19 mouse cellular contexts compared by ENCODE assay signal in the genomic region with DNA sequence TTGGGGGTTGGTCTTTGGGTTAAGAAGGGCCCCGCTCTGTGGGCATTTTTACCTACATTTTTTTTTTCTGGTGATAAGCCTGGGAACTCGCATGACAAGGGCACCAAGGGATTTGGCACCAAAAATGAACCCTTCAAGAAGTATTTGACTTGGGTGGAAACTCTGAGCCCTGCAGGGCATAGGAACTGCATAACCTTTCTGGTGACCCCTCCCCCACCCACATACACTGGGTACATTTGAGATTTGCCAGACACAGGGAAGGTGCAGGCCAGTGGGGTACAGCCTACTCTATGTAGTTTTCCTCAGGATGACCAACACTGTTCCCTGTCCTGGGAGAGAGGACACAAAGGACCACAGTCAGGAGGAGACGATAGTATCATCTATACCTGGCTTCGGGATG. TPM values are rescaled to one million over a fixed set of nuclear protein-coding genes. Genes with fewer than 3 reads are reported as not detected.
DNase-seq lines count a peak whose midpoint lies in the region; ATAC-seq and TF ChIP-seq lines count a peak whose summit lies in the region.
"Had no signal": no experiment of that assay in that cellular context is flagged by ENCODE, and none has a peak within 500 bp of the region (broad histone marks: within the 10 kb centered on the region; RNA-seq: fewer than 3 reads in every experiment).

No protein-coding gene starts in this region.

- peak overlapping the region; percentile 41; the same call in 1 of the 2 replicates for H3K9ac ChIP-seq in heart, embryonic 13.5 days
- no peak overlapping the region; the same call in 1 of the 2 replicates for H3K9ac ChIP-seq in midbrain, embryonic 14.5 days (replicated peaks; ENCODE audit: low read length)
- H3K9ac ChIP-seq in midbrain, embryonic 11.5 days (ENCODE audit: low read length): no peak overlapping the region

- intact Hi-C loops in heart, postnatal 10 days (cut with DNase I): no loop called here

- no peak for TF ChIP-seq CTCF in kidney, adult 2 months (conservative IDR thresholded peaks at IDR 0.05; ENCODE audit: insufficient read depth, insufficient read length, low read depth, low read length)

- peaks cover 76% of the 10 kb centered on the region for H3K4me1 ChIP-seq in heart, embryonic 13.5 days
- H3K4me1 ChIP-seq in kidney, adult 2 months (ENCODE audit: control insufficient read depth, insufficient read depth, low read length): peaks cover 17% of the 10 kb centered on the region
- H3K4me1 ChIP-seq in midbrain, embryonic 14.5 days (ENCODE audit: control insufficient read depth, insufficient read depth, low read length): peaks cover 27% of the 10 kb centered on the region
- peaks cover 12% of the 10 kb centered on the region for H3K4me1 ChIP-seq in midbrain, embryonic 11.5 days (ENCODE audit: control insufficient read depth, insufficient read depth, low read length)

- no peak for TF ChIP-seq POLR2A in kidney, adult 2 months (IDR thresholded peaks at IDR 0.05; ENCODE audit: low read depth, low read length)

- H3K27me3 ChIP-seq in heart, embryonic 13.5 days (replicated peaks): peaks cover 28% of the 10 kb centered on the region
- H3K27me3 ChIP-seq in kidney, adult 2 months (replicated peaks; ENCODE audit: control insufficient read depth, insufficient read depth, low read length): no peaks in the 10 kb centered on the region
- H3K27me3 ChIP-seq in midbrain, embryonic 14.5 days (ENCODE audit: control insufficient read depth, insufficient read depth, low read length): no peaks in the 10 kb centered on the region
- H3K27me3 ChIP-seq in midbrain, embryonic 11.5 days (ENCODE audit: control insufficient read depth, insufficient read depth, low read length): peaks cover 18% of the 10 kb centered on the region

- H3K36me3 ChIP-seq in heart, embryonic 13.5 days: no peaks in the 10 kb centered on the region
- no peaks in the 10 kb centered on the region for H3K36me3 ChIP-seq in kidney, adult 2 months (ENCODE audit: control insufficient read depth, insufficient read depth, low read length)
- H3K36me3 ChIP-seq in midbrain, embryonic 14.5 days (ENCODE audit: control insufficient read depth, insufficient read depth, low read length): no peaks in the 10 kb centered on the region
- H3K36me3 ChIP-seq in midbrain, embryonic 11.5 days (ENCODE audit: control insufficient read depth, insufficient read depth, low read length): no peaks in the 10 kb centered on the region
- H3K36me3 ChIP-seq: embryonic facial prominence, embryonic 10.5 days had no signal

- DNase-seq in heart, postnatal 10 days: no peak
- peak; percentile 60 for DNase-seq in kidney, adult 2 months
- no peak for DNase-seq in kidney, adult 18-20 months
- no peak for DNase-seq in midbrain, embryonic 14.5 days
- DNase-seq in midbrain, embryonic 11.5 days (ENCODE audit: low spot score, missing footprints): no peak
- DNase-seq in adrenal gland, postnatal 10 days: no peak
- DNase-seq: adrenal gland, postnatal 25 days; B cell, adult 2 months; cerebellum, adult 18-20 months; cerebellum, postnatal 36 days; gastrocnemius, postnatal 14 days; lung, postnatal 14 days; right cerebral cortex, adult 18-20 months; thymus, postnatal 4 days had no signal

- 78% methylated on average over 4 of the region's 4 CpGs for WGBS in heart, embryonic 13.5 days
- WGBS in kidney, adult 2 months: 76% methylated on average over 4 of the region's 4 CpGs
- 88% methylated on average over 4 of the region's 4 CpGs for WGBS in midbrain, embryonic 14.5 days
- WGBS in midbrain, embryonic 11.5 days: 92% methylated on average over 4 of the region's 4 CpGs

- no peaks in the 10 kb centered on the region for H3K9me3 ChIP-seq in heart, embryonic 13.5 days
- no peaks in the 10 kb centered on the region for H3K9me3 ChIP-seq in midbrain, embryonic 14.5 days (ENCODE audit: control insufficient read depth, low read length)
- no peaks in the 10 kb centered on the region for H3K9me3 ChIP-seq in midbrain, embryonic 11.5 days (ENCODE audit: control insufficient read depth, low read length)
- H3K9me3 ChIP-seq: embryonic facial prominence, embryonic 10.5 days; megakaryocyte, embryonic 14.5 days had no signal

- peak overlapping the region; percentile 75 for H3K27ac ChIP-seq in heart, embryonic 13.5 days (replicated peaks)
- H3K27ac ChIP-seq in kidney, adult 2 months (ENCODE audit: insufficient read depth, low read depth, low read length): peak overlapping the region; percentile 95
- no peak overlapping the region for H3K27ac ChIP-seq in midbrain, embryonic 14.5 days (replicated peaks; ENCODE audit: low read depth, low read length)
- H3K27ac ChIP-seq in midbrain, embryonic 11.5 days (ENCODE audit: low read depth, low read length): no peak overlapping the region
- H3K27ac ChIP-seq: embryonic facial prominence, embryonic 10.5 days; kidney, postnatal 0 days had no signal

- peak overlapping the region; percentile 32 for H3K4me2 ChIP-seq in heart, embryonic 13.5 days
- peak overlapping the region; percentile 88 for H3K4me2 ChIP-seq in midbrain, embryonic 14.5 days (ENCODE audit: low read length)
- H3K4me2 ChIP-seq in midbrain, embryonic 11.5 days: no peak overlapping the region

- no peak for ATAC-seq in heart, embryonic 13.5 days (ENCODE audit: extremely low read depth, insufficient number of reproducible peaks, low FRiP score, low TSS enrichment)
- ATAC-seq in midbrain, embryonic 14.5 days (ENCODE audit: low FRiP score, low TSS enrichment): no peak
- ATAC-seq in midbrain, embryonic 11.5 days (ENCODE audit: low FRiP score): no peak

- no peak overlapping the region for H3K4me3 ChIP-seq in heart, embryonic 13.5 days
- no peak overlapping the region for H3K4me3 ChIP-seq in kidney, adult 2 months (ENCODE audit: insufficient read depth, low read depth, low read length)
- no peak overlapping the region for H3K4me3 ChIP-seq in midbrain, embryonic 14.5 days (replicated peaks; ENCODE audit: low read depth, low read length)
- H3K4me3 ChIP-seq in midbrain, embryonic 11.5 days (ENCODE audit: low read depth, low read length): no peak overlapping the region
- H3K4me3 ChIP-seq: embryonic facial prominence, embryonic 10.5 days; megakaryocyte, embryonic 14.5 days; myocyte had no signal

RNA-seq across cellular contexts. Expression of gene Pak6, which starts 2.5 kb away (rescaled TPM):
- 7.4 and 7.5 TPM in 2 replicates for polyA plus RNA-seq in heart, embryonic 13.5 days (2015; fragmentation: Nextera tagmentation; extraction: Ambion mirVana)
- 10 to 100 TPM; 13.5 to 15.3 TPM for total RNA-seq in heart, postnatal 10 days (2021)
- polyA plus RNA-seq in kidney, adult 2 months (2012; rRNA removed): 10.9 and 13.7 TPM in 2 replicates
- polyA plus RNA-seq in midbrain, embryonic 14.5 days (2014; fragmentation: Nextera tagmentation; extraction: Ambion mirVana): 32.4 and 38.4 TPM in 2 replicates
- 1.2 and 1.4 TPM in 2 replicates for polyA plus RNA-seq in midbrain, embryonic 11.5 days (2014; fragmentation: Nextera tagmentation; extraction: Ambion mirVana)
- 10 to 100 TPM in 1 of 2 experiments, 1 to 10 TPM in 1; 8.0 to 13.6 TPM for total RNA-seq in adrenal gland, postnatal 10 days (2021)

RNA-seq across cellular contexts. Expression of gene Ankrd63, which starts 38.1 kb away (rescaled TPM):
- polyA plus RNA-seq in heart, embryonic 13.5 days (2015; fragmentation: Nextera tagmentation; extraction: Ambion mirVana): 0.67 and 0.73 TPM in 2 replicates
- 1 to 10 TPM in 1 of 2 experiments, under 1 TPM in 1; 0.64 to 1.7 TPM for total RNA-seq in heart, postnatal 10 days (2021)
- 0.03 and 0.05 TPM in 2 replicates for polyA plus RNA-seq in kidney, adult 2 months (2012; rRNA removed)
- polyA plus RNA-seq in midbrain, embryonic 14.5 days (2014; fragmentation: Nextera tagmentation; extraction: Ambion mirVana): not detected in 2 replicates
- not detected in 2 replicates for polyA plus RNA-seq in midbrain, embryonic 11.5 days (2014; fragmentation: Nextera tagmentation; extraction: Ambion mirVana)
- total RNA-seq in adrenal gland, postnatal 10 days (2021): under 1 TPM; 0.09 to 0.15 TPM
- total RNA-seq: gastrocnemius, postnatal 14 days had no signal
- polyA plus RNA-seq: embryonic facial prominence, embryonic 10.5 days had no signal

Comparison
In these comparisons a context has a peak if more than half of its experiments do, and no peak if none do; other contexts are left out.
1. H3K27ac ChIP-seq: peak in heart, embryonic 13.5 days (single experiment) and kidney, adult 2 months (single experiment); none in midbrain, embryonic 14.5 days (single experiment) and midbrain, embryonic 11.5 days (single experiment).